Mouse (Mus musculus): ENCODE data around the gene Lrrc8d.

DNA sequence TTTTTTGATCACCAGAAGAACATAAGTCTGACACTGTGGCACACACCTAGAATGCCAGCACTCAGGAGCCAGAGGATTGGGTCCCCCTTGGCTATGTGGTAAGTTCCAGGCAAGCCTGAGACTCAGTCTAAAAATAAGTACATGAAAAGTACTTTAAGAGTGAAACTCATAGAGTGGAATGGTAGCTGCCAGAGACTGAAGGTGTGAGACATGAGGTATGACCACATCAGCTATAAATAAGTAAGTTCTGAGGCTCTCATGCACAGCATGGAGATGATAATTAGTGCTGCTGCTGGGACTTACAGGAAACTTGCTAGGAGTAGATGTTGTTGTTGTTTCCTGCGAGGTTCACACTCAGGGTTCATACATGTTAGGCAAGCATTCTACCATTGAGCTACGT lies 22.7 kb upstream of the Lrrc8d start:
- TF ChIP-seq CTCF (IDR thresholded peaks at IDR 0.05; ENCODE audit: insufficient read depth, low read length): no peak
- TF ChIP-seq POLR2A (IDR thresholded peaks at IDR 0.05; ENCODE audit: borderline replicate concordance, extremely low read depth, low read depth, low read length): no peak
